Mouse (Mus musculus) liver, adult 2 months (tissue): Measurements from ENCODE around the gene Gm20388.

Source experiments
- CTCF ChIP-seq: fragments of 200-500 bp; IDR thresholded peaks from 2 replicates; pipeline ENCODE4 v1.5.1; 2011; ENCODE audit warnings: low read depth, low read length, control low read depth
- POLR2A ChIP-seq: fragments of 200-500 bp; IDR thresholded peaks from 2 replicates; pipeline ENCODE4 v1.6.1; 2011; ENCODE audit warnings: low read length, control low read depth; ENCODE audit not compliant: insufficient read depth; ENCODE audit errors: extremely low read depth

DNA sequence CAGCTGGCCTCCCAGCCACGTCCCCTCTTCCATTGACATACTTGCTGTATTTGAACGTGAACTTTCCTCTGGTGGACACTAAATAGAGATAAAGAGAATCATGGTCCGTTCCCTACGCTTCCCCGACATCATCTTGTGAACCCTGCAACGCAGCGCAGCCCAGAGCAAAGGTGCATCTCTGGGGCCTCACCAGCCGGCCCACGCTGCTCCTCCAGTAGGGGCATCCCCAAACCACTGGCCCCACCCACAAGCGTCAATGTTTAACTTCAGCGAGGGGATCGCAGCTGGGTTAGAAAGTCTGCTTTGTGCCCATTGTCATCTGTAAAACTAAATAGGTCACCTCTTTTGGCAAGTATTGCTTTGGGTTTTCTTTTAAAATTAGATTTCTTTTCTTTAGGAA, 4433.4 kb downstream of the Gm20388 start:
- no peak for TF ChIP-seq CTCF
- TF ChIP-seq POLR2A, result no peak
